Mouse (Mus musculus) midbrain, embryonic 14.5 days (tissue): ENCODE measurements around the gene Abi1. TPM values are rescaled to one million over a fixed set of nuclear protein-coding genes. Genes with fewer than 3 reads are reported as not detected.

Experiments used
- ATAC-seq: fragments of 200-750 bp; cut with Nextera tagmentation; 2 replicates; pipeline ENCODE4 v1.8.0; 2017; ENCODE audit warnings: moderate number of reproducible peaks, moderate library complexity; ENCODE audit not compliant: low FRiP score, low TSS enrichment
- DNase-seq: peaks from one replicate; pipeline ENCODE4 v3.0.0-alpha.2; 2015
- H3K27ac ChIP-seq: fragments of 300-500 bp; sonication (generic); replicated peaks from 2 replicates; pipeline ENCODE4 v1.5.1; 2014; ENCODE audit warnings: mild to moderate bottlenecking, low read depth, low read length, moderate library complexity
- H3K27me3 ChIP-seq: fragments of 300-500 bp; sonication (generic); 2 replicates; pipeline ENCODE4 v1.6.1; 2014; ENCODE audit warnings: low read length, control low read depth, mixed read lengths; ENCODE audit not compliant: control insufficient read depth, insufficient read depth
- H3K36me3 ChIP-seq: fragments of 300-500 bp; sonication (generic); 2 replicates; pipeline ENCODE4 v1.6.1; 2014; ENCODE audit warnings: low read length, control low read depth; ENCODE audit not compliant: control insufficient read depth, insufficient read depth
- H3K4me1 ChIP-seq: fragments of 300-500 bp; sonication (generic); 2 replicates; pipeline ENCODE4 v1.6.1; 2014; ENCODE audit warnings: mild to moderate bottlenecking, antibody characterized with exemption, low read length, control low read depth; ENCODE audit not compliant: control insufficient read depth, insufficient read depth
- H3K4me2 ChIP-seq: fragments of 300-500 bp; sonication (generic); 2 replicates; pipeline ENCODE4 v1.6.1; 2014; ENCODE audit warnings: mild to moderate bottlenecking, low read length, moderate library complexity
- H3K4me3 ChIP-seq: fragments of 300-500 bp; sonication (generic); replicated peaks from 2 replicates; pipeline ENCODE4 v1.5.1; 2014; ENCODE audit warnings: low read depth, low read length
- H3K9ac ChIP-seq: fragments of 300-500 bp; sonication (generic); replicated peaks from 2 replicates; pipeline ENCODE4 v1.6.1; 2014; ENCODE audit warnings: mild to moderate bottlenecking, low read length, moderate library complexity
- H3K9me3 ChIP-seq: fragments of 300-500 bp; sonication (generic); 2 replicates; pipeline ENCODE4 v1.6.1; 2016; ENCODE audit warnings: low read length, control low read depth, mixed read lengths; ENCODE audit not compliant: control insufficient read depth
- WGBS: fragments of 180-500 bp; shearing (Covaris S2); extraction: QIAGEN DNeasy Blood & Tissue Kit; methylation state at CpG from one replicate; pipeline ENCODE4 v1.1.7; 2014; 5-methylcytosine and 5-hydroxymethylcytosine counted together
- polyA plus RNA-seq: library from polyadenylated mRNA; unstranded; fragments of >200 nt; fragmentation: Nextera tagmentation; extraction: Ambion mirVana; gene quantifications from 2 replicates; pipeline ENCODE4 v1.2.1, GENCODE M21; 2014

The Abi1 gene
- polyA plus RNA-seq, result 63.5 and 64.3 TPM in 2 replicates

DNA sequence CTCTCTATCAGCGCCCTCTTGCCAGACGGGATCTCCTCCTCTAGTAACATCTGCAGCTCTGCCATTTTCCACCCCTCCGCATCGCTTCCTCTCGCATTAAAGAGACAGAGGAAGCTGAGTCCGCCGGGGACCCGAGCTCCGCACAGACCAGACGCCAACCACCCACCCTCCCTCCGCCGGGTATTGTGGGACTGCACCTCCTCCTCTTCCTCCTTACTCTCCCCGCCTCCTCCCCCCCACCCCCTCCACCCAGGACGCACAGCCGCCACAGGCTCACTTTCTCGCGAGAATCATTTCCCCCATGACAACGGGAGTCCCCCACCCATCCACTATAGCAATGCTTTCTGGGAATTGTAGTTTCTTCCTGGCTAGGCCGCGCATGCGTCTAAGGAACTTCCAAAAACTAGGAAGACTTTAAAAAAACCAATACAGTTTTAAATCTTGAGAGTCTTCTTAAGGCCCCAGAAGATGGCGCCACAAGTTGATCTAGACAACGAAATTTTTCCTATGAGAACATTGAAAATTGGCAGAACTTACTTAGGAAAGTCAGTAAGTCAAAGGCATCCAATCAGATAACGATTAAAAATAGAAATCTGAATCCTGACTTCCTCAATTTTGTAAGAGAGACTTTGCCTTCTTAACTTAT is at the start of gene Abi1:
TSS of gene Abi1 (minus strand) at position 241 of the 646 bp plus-strand sequence.
- H3K4me1 ChIP-seq, result peaks cover 10% of the 10 kb centered on the region
- H3K27ac ChIP-seq, result peak within 1 kb of the TSS; percentile 97
- WGBS, result 2% methylated on average over 24 of the region's 24 CpGs
- H3K4me3 ChIP-seq, result peak within 1 kb of the TSS; percentile 97
- H3K4me2 ChIP-seq, result peak within 1 kb of the TSS; percentile 77
- peak; percentile 97 for DNase-seq
- no peaks in the 10 kb centered on the region for H3K9me3 ChIP-seq
- peak within 1 kb of the TSS; percentile 97 for H3K9ac ChIP-seq
- no peaks in the 10 kb centered on the region for H3K36me3 ChIP-seq
- ATAC-seq, result peak; percentile 98
- H3K27me3 ChIP-seq, result no peaks in the 10 kb centered on the region

GRCm38 (mm10) chr2:23084540-23084939 is 44.5 kb upstream of the Abi1 start:
- Histone ChIP-seq H3K4me1 (no peaks in the 10 kb centered on the region), H3K4me2 (no peak overlapping the region), H3K27ac (no peak overlapping the region), H3K9me3 (no peaks in the 10 kb centered on the region), H3K4me3 (no peak overlapping the region), H3K27me3 (no peaks in the 10 kb centered on the region), H3K9ac (no peak overlapping the region), H3K36me3 (peaks cover 70% of the 10 kb centered on the region)
- DNase-seq (no peak), ATAC-seq (no peak)
- WGBS, result 95% methylated on average over 8 of the region's 8 CpGs

DNA sequence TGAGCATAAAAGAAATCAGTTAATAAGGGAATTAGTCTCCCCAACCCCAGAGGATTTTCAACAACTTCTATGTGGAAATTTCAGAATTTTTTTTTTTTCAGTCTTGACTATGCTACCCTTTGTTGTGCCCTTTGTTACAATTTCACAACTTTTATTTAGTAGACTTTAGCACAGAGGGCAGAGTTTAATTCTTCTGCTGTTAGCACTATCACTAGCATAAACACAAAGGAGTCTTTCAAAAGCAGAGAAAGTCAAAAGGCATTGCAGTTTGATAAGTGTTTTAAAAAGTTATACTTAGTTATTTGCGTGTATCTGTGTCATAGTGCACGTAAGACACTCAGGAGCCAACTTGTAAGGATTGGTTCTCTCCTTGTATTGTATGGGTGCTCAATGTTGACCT is 38.5 kb upstream of the Abi1 start:
- Histone ChIP-seq H3K4me3 (no peak overlapping the region), H3K4me1 (no peaks in the 10 kb centered on the region), H3K27ac (no peak overlapping the region), H3K9me3 (no peaks in the 10 kb centered on the region), H3K27me3 (no peaks in the 10 kb centered on the region), H3K9ac (no peak overlapping the region), H3K36me3 (peaks cover 76% of the 10 kb centered on the region), H3K4me2 (no peak overlapping the region)
- 97% methylated on average over 2 of the region's 2 CpGs for WGBS
- ATAC-seq (no peak), DNase-seq (no peak)

DNA sequence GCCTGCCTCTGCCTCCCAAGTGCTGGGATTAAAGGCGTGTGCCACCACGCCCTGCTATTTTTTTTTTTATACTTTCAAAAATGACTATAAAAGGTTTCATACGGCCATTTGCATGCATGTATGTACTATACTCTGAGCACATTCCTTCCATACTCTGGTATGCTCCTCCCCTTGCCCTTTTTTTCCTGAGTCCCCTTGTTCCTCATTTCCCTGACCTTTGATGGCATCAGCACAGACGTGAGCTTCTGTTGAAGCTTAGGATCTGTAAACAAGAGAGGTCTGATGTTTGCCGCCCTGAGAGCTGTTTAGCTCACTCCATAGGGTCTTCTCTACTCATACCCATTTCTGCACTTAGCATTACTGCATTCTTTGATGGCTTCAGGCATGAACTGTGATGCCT is 37.7 kb upstream of the Abi1 start:
- no peak for ATAC-seq
- no peak for DNase-seq
- Histone ChIP-seq H3K4me3 (no peak overlapping the region), H3K27ac (no peak overlapping the region), H3K36me3 (peaks cover 70% of the 10 kb centered on the region), H3K4me1 (no peaks in the 10 kb centered on the region), H3K27me3 (no peaks in the 10 kb centered on the region), H3K9ac (no peak overlapping the region), H3K9me3 (no peaks in the 10 kb centered on the region), H3K4me2 (no peak overlapping the region)
- WGBS, result 89% methylated on average over 5 of the region's 5 CpGs

DNA sequence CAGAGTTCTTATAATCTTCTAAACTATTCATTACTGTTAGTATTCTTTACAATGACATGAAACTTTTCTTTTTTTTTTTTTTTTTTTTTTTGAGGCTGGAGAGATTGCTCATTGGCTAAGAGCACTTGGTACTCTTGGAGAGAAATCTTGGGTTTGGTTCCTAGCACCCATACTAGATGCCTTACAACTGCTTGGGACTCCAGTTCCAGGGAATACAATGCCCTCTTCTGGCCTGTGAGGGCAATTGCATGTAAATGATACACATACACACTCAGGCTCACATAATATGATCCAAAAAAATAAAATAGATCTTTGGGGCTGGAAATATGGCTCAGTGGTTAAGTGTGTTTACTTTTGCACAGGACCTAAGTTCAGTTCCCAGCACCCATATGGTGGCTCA is 36.7 kb upstream of the Abi1 start:
- ATAC-seq, result no peak
- no peak for DNase-seq
- no peaks in the 10 kb centered on the region for H3K27me3 ChIP-seq
- H3K4me3 ChIP-seq, result no peak overlapping the region
- H3K27ac ChIP-seq, result no peak overlapping the region
- H3K4me2 ChIP-seq, result no peak overlapping the region
- no peaks in the 10 kb centered on the region for H3K9me3 ChIP-seq
- peaks cover 64% of the 10 kb centered on the region for H3K36me3 ChIP-seq
- H3K9ac ChIP-seq, result no peak overlapping the region
- H3K4me1 ChIP-seq, result no peaks in the 10 kb centered on the region

DNA sequence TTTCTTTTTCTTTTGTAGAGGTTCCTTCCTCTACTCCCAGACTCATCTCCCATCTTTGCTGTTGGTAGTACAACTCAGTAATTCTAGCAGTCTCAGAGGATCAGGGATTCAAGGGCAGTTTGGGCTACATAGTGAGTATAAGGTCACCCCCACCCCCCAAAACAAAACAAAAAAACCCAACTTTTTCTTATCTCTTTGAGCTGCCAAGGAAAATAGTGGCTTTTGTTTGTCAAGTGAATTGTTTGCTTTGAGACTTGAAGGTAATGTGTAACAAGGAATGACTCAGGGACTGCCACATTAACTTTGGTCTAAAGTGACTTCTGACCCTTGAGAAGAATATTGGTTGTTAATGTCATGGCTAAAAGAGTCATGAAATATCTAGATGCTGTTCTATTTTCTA is 35.8 kb upstream of the Abi1 start:
- Histone ChIP-seq H3K4me1 (no peaks in the 10 kb centered on the region), H3K27ac (no peak overlapping the region), H3K36me3 (peaks cover 60% of the 10 kb centered on the region), H3K4me2 (no peak overlapping the region), H3K9me3 (no peaks in the 10 kb centered on the region), H3K9ac (no peak overlapping the region), H3K27me3 (no peaks in the 10 kb centered on the region), H3K4me3 (no peak overlapping the region)
- DNase-seq, result no peak
- ATAC-seq, result no peak

DNA sequence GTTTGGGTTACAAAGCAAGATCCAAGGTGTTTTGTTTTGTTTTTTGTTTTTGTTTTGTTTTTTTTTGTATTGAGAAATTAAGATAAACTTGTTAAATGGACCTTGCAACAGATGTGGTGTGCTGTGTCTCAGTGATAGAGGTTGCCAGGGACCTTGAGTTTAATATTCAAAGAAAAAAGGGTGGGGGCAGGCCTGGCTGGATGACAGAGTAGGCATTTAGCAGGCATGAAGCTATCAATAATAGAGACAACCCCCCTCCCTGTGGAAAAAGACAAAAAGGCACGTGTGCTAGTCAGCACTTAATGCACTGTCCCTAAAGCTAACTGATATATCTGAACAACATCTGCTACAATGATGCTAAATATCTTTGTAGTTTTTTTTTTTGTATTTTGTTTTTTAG is 31.4 kb upstream of the Abi1 start:
- WGBS, result 74% methylated on average over 1 of the region's 1 CpGs
- H3K9ac ChIP-seq, result no peak overlapping the region
- H3K4me1 ChIP-seq, result no peaks in the 10 kb centered on the region; the same call in 1 of the 2 replicates
- DNase-seq (no peak), ATAC-seq (no peak)
- H3K4me2 ChIP-seq, result no peak overlapping the region
- H3K9me3 ChIP-seq, result no peaks in the 10 kb centered on the region
- H3K4me3 ChIP-seq, result no peak overlapping the region
- no peak overlapping the region for H3K27ac ChIP-seq
- peaks cover 23% of the 10 kb centered on the region for H3K36me3 ChIP-seq
- no peaks in the 10 kb centered on the region for H3K27me3 ChIP-seq

DNA sequence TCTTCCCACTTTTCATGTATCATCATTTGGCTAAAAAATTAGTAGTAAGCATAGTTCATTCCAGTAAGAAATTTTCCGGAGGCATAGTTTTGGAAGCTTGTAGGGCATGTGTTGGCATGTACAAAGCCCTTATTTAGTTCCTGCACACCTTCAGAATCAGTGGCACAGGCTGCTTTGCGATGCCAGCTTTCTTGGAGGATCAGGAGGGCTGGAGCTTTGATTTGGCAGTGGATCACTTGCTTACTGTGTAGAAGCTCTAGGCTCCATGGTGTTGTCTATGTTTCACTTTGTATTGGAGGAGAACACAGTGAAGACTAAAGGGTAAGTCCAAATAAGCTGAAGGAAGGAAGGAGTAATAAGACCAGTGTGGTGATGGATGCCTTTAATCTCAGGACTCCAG is 30.4 kb upstream of the Abi1 start:
- Histone ChIP-seq H3K9ac (no peak overlapping the region), H3K27ac (no peak overlapping the region), H3K9me3 (no peaks in the 10 kb centered on the region), H3K4me3 (no peak overlapping the region), H3K4me2 (no peak overlapping the region), H3K36me3 (peaks cover 18% of the 10 kb centered on the region), H3K4me1 (no peaks in the 10 kb centered on the region; the same call in 1 of the 2 replicates), H3K27me3 (no peaks in the 10 kb centered on the region)
- ATAC-seq (no peak), DNase-seq (no peak)
- WGBS, result 94% methylated on average over 2 of the region's 2 CpGs

DNA sequence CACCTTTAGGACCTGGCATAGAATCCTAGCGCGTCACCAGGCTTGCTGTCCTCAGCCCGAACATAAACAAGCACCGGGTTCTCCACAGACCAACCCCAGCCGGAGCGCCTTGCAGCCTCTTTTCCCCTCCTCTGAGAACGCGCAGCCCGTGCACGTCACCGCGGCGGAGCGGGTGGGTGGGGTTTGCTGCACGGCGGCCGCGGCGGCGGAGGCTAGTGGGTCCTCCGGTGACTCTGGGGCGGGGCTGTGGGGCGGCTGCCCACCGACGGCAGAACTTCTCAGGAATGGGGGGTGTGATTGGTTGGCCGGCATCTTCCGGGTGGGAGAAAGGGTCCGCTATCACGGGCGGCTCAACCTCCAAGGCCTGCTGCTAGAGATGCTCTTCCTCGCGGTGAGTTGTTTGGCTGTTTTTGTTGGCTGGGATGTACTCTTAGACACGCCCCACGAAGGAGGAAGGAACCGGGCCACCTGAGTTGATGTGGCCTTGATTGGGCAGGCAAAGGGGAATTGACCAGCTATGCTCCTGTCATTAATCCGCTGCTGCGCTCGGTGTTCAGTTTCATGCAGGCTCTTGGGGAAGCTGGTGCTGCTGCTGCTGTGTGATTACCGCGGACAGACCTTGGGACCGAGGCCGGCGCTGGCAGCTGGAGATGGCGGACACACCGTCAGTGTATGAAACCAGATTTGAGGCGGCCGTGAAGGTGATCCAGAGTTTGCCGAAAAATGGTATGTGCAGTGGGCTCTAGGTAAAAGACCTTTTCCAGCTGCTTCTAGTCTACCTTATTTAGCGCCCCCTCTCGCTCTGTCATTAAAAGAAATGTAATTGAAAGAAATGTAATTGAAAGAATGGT is 29.1 kb upstream of the Abi1 start:
- DNase-seq, result peak; percentile 94
- Histone ChIP-seq H3K4me3 (peak overlapping the region; percentile 71), H3K9me3 (no peaks in the 10 kb centered on the region), H3K4me1 (no peaks in the 10 kb centered on the region; the same call in 1 of the 2 replicates), H3K27ac (peak overlapping the region; percentile 95), H3K9ac (peak overlapping the region; percentile 82), H3K4me2 (peak overlapping the region; percentile 99), H3K27me3 (no peaks in the 10 kb centered on the region), H3K36me3 (peaks cover 14% of the 10 kb centered on the region)
- WGBS, result 1% methylated on average over 50 of the region's 50 CpGs
- peak; percentile 91 for ATAC-seq
